Mouse (Mus musculus) heart, adult 2 months (tissue): ENCODE data around the gene Kbtbd4.
A peak's percentile ranks its signal among the peaks of the same experiment; 100 is the strongest.

Experiments used
- CTCF ChIP-seq: fragments of 200-600 bp; IDR thresholded peaks from 2 replicates; pipeline ENCODE4 v1.8.1; 2022; ENCODE audit warnings: antibody characterized with exemption, mild to moderate bottlenecking, moderate library complexity
- POLR2A ChIP-seq: fragments of 200-500 bp; IDR thresholded peaks from 2 replicates; pipeline ENCODE4 v1.6.1; 2011; ENCODE audit warnings: mild to moderate bottlenecking, low read depth, low read length, control low read depth; ENCODE audit not compliant: insufficient read depth

- TF ChIP-seq CTCF (no peak), POLR2A (peak; percentile 94)
Measured at GRCm38 (mm10) chr2:90904076-90904855, at the start of gene Kbtbd4, which contains the start of gene Ndufs3.
